In the genomic region with DNA sequence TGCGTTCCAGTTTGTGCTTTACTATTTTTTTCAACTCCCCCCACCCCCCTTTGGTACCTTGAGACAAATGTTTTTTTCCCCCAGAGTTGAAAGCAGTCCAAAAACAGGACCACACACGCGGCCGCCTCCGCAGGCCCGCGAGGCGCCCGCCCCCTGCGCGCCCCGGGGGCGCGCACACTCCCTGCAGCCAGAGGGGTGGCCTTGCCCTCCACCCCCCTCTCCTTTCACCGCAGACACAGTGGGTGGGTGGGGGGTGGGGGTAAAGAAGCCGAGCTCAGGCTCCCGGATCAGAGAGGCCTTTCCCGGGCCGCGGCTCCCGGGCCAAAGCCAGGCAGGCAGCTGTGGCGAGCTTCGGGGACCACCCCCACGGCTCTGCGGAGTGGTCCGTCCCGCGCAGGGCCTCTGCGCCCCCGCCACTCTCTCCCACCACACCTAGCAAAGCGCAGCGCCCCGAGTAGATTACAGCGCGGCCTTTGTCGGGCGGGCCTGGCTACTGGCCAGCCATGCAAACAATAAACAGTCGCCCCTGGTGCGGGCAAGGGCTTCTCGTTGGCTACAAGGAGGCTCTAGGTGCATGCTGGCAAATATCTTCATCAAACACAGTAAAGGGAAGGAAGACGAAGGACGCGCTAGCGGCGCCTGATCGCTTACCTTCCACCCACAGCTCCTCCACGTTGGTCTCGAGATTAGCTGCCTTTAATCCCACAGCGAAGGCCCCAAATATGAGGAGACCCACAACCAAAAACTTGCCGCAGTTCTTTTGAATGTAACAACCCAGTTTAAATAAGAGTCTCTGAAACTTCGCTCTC, we compare ENCODE assay signal across 8 mouse cellular contexts. TPM values are rescaled to one million over a fixed set of nuclear protein-coding genes. Genes with fewer than 3 reads are reported as not detected.
DNase-seq lines count a peak whose midpoint lies in the region; ATAC-seq and TF ChIP-seq lines count a peak whose summit lies in the region.

No protein-coding gene starts in this region.

- H3K9ac ChIP-seq in liver, adult 2 months (ENCODE audit: low read depth, low read length), result peak overlapping the region; percentile 94

- no peaks in the 10 kb centered on the region for H3K27me3 ChIP-seq in liver, adult 2 months (ENCODE audit: control insufficient read depth, insufficient read depth, low read length)
- H3K27me3 ChIP-seq in myocyte (ENCODE audit: control insufficient read depth, insufficient read depth, insufficient read length), result no peaks in the 10 kb centered on the region

- peaks cover 7% of the 10 kb centered on the region for H3K36me3 ChIP-seq in liver, adult 2 months (ENCODE audit: control insufficient read depth, insufficient read depth, low read length)
- H3K36me3 ChIP-seq in myocyte (ENCODE audit: control insufficient read depth, insufficient read depth), result peaks cover 5% of the 10 kb centered on the region

- H3K4me1 ChIP-seq in liver, adult 2 months (ENCODE audit: control insufficient read depth, insufficient read depth, low read length), result peaks cover 19% of the 10 kb centered on the region

- ATAC-seq in cerebellum, adult (ENCODE audit: insufficient number of reproducible peaks, low FRiP score, low TSS enrichment), result no peak

- peak overlapping the region; percentile 96 for H3K27ac ChIP-seq in liver, adult 2 months (replicated peaks; ENCODE audit: insufficient read depth, low read depth, low read length)

- peak; percentile 70; the same call in 1 of the 2 replicates for TF ChIP-seq POLR2A in liver, adult 2 months (IDR thresholded peaks at IDR 0.05; ENCODE audit: extremely low read depth, insufficient read depth, low read length)
- TF ChIP-seq POLR2A in myocyte (IDR thresholded peaks at IDR 0.05; ENCODE audit: insufficient read length, low read depth), result peak; percentile 77

- DNase-seq in cerebellum, adult 11 months, result peak; percentile 66
- peak; percentile 86 for DNase-seq in embryo, embryonic 10.5 days (ENCODE audit: low spot score)
- peak; percentile 99 for DNase-seq in heart, adult 11 months
- DNase-seq in kidney, adult 11 months, result peak; percentile 61
- DNase-seq in liver, adult 2 months (ENCODE audit: extremely low read depth, low read depth, low spot score), result peak; percentile 49
- peak; percentile 73 to 87 for DNase-seq in spleen, postnatal 4 days (ENCODE audit: low spot score in 2 of 2)

- WGBS in liver, adult 2 months, result under 1% methylated on average over 50 of the region's 51 CpGs

- peaks cover 20% of the 10 kb centered on the region; the same call in 1 of the 2 replicates for H3K79me2 ChIP-seq in liver, adult 2 months (ENCODE audit: control insufficient read depth, insufficient read depth, low read length)
- peaks cover 23% of the 10 kb centered on the region for H3K79me2 ChIP-seq in myocyte (ENCODE audit: control insufficient read depth, insufficient read depth)

- H3K4me3 ChIP-seq in liver, adult 2 months (ENCODE audit: insufficient read depth, low read depth, low read length), result peak overlapping the region; percentile 90
- H3K4me3 ChIP-seq in myocyte, result peak overlapping the region; percentile 92

- peak overlapping the region; percentile 79 for H3ac ChIP-seq in myocyte (ENCODE audit: control insufficient read depth, insufficient read length)

- no peak for TF ChIP-seq CTCF in liver, adult 2 months (IDR thresholded peaks at IDR 0.05; ENCODE audit: low read depth, low read length)

- H3K4me2 ChIP-seq in myocyte (ENCODE audit: low read depth), result peak overlapping the region; percentile 98

TF ChIP-seq in myocyte, 11 proteins besides CTCF, POLR2A, EP300 and RAD21:
- TF ChIP-seq MAX (IDR thresholded peaks at IDR 0.05; ENCODE audit: low read depth) (no peak), POLR2AphosphoS2 (IDR thresholded peaks at IDR 0.05; ENCODE audit: insufficient read length, low read depth) (peak; percentile 86), MYOD1 (IDR thresholded peaks at IDR 0.05; ENCODE audit: control insufficient read depth in 1 of 3, insufficient read length in 2 of 3, low read depth in 2 of 3) (peak in 1 of 3 experiments; percentile 9), MYOG (IDR thresholded peaks at IDR 0.05; ENCODE audit: control insufficient read depth in 1 of 3, insufficient read depth in 1 of 3, insufficient read length in 2 of 3, low read depth in 2 of 3) (no peak)

RNA-seq across cellular contexts. Expression of a gene that starts 10.2 kb away (rescaled TPM):
- total RNA-seq in liver, adult 2 months (2014; rRNA removed), result 7.5 and 14.5 TPM in 2 replicates
- 9.3 and 10.5 TPM in 2 replicates for polyA plus RNA-seq in liver, adult 2 months (2012; rRNA removed)
- 2.2 TPM for polyA plus RNA-seq in myocyte (2012; fragmentation: generic; extraction: Trizol)

Comparison
In these comparisons a context has a peak if more than half of its experiments do, and no peak if none do; other contexts are left out.
1. DNase-seq: peak in every context shown above with its lines; median percentile 99 in heart, adult 11 months; 86 in embryo, embryonic 10.5 days; 80 in spleen, postnatal 4 days; 66 in cerebellum, adult 11 months; 61 in kidney, adult 11 months; 49 in liver, adult 2 months.